Mouse (Mus musculus) v-Abl transformed pro-B cells (cell line): ENCODE measurements around the gene Nxpe2.

ENCODE experiments used
- in situ Hi-C, 2 experiments: fragments of 400-800 bp; cut with MboI; formaldehyde crosslinking; loops; one replicate each; pipeline ENCODE4 v1.15.1; 2025; ENCODE audit not compliant: unreplicated experiment in 2 of 2

Nxpe2 gene

DNA sequence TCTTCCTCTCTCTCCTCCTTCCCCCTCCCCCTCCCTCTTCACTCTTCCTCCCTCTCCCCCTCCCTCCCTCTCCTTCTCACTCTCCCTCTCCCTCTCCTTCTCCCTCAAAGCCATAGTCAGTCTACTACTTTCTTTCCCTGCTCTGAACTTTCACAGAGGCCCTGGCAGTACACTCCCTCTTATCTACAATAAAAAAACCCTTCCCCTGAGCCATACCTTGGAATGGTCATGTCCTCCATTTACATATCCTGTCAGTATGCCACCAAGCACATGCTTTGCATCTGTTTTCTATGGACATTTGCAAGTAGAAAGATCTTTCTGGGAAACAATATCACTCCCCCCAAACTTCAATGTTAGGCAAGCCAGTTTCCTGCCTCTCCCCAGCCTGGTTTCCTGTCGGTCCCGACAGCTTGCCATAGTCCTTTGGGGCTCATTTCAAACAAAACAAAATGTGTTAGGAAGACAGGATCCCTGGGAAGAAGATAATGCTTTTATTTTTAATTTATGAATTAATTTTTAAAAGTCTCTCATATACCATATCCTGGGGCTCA is at the start of gene Nxpe2:
TSS of gene Nxpe2 (minus strand) at position 307 of the 551 bp plus-strand sequence.
- in situ Hi-C loops = no loop called here

DNA sequence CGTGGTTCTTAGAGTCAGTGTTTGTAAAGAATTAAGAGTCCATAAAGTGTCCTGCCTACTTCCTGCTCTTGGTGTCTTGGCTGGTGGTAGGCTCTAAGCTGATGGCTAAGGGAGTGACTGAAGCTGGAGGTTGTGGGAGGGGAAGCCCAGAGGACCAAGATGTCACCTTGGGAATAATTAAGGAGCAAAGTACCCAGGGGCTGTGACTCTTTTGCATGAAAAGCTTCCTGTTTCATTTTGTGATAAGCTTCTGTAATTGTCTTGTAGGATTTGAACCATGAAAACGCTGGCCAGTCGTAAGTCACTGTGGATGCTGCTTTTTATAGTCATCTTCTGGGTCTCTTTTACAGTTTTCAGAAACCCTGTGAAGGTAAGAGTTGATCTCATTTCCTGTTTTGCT is 36.7 kb upstream of the Nxpe2 start:
- in situ Hi-C loops = no loop called here

DNA sequence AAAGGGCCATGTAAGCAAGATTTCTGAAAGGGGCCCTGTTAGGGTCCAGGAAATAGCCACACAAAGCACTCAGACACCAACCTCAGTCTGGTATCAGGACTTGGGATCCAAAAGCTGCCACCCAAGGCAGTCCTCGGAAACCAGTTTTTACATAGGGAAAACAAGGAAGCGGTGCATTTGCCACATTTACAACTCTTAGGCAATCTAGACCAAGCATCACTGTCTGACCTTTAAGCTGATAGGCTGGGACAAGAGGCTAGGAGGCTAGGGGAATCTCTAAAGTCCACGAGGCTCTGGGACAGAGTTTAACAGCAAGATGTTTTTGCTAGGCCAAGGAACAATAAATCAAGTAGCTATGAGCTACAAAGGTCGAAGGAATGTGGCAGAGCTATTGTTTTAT is 35.2 kb upstream of the Nxpe2 start:
- in situ Hi-C loops = no loop called here

DNA sequence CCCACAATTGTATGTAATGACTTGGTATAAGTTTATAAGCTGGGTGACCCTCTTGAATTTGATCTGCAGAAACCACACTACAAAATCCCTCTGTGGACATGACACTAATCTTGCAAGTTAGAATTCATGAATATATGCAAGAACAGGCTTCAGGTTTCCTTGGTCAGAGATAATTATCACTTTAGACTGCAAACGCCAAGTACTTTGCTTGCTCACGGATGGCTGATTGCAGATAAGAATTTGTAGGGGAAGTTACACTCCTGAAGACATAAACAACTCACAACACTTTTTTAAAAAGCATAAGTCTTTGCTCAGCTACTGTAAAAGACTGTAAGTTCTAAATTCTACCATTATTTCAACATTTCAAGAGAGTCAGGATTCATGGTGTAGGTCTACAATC is 21.1 kb upstream of the Nxpe2 start:
- in situ Hi-C loops = no loop called here

DNA sequence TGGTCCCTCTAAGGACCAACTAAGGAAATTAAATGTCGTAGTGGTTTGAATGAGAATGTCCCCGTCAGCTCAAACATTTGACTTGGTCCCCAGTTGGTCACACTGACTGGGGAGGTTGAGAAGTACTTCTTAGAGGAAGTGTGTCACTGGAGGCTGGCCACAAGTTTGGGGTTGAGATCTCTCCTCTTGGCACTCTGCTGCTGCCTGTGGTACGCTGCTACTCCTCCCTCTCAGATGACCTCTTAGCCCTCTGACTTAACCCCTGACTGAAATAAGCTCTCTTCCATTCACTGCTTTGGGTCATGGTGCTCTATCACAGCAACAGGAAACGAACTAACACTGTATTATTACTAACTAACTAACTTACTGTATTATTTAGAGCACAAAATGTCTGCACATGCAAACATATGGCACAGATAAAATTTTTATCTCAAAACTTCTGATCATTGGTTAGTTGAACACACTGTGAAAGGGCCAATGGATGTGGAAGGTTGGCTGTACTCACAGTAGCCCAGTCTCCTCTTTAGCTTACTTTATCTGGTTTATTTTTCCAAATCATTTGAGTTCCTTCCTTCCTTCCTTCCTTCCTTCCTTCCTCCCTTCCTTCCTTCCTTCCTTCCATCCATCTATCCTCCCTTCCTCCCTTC is 20.1 kb upstream of the Nxpe2 start:
- in situ Hi-C loops = no loop called here

DNA sequence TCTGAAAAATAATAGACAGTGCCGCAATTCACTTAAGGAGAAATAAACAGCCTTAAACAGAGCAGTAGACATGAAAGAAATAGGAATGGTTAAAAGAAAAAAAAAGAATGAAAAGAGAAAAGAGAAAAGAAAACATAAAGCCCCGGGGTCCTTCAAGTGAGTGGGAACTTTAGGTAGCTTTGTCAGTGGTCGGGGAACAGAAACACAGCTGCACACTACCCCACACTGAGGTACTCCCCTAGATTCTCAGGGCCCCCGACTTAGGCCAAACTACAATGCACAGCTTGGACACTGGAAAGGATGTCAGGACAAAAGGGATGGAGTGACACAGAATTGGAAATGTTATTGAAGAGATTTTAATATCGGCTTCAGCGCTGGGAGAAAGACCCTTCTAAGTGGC is 9.5 kb upstream of the Nxpe2 start:
- in situ Hi-C loops = no loop called here

DNA sequence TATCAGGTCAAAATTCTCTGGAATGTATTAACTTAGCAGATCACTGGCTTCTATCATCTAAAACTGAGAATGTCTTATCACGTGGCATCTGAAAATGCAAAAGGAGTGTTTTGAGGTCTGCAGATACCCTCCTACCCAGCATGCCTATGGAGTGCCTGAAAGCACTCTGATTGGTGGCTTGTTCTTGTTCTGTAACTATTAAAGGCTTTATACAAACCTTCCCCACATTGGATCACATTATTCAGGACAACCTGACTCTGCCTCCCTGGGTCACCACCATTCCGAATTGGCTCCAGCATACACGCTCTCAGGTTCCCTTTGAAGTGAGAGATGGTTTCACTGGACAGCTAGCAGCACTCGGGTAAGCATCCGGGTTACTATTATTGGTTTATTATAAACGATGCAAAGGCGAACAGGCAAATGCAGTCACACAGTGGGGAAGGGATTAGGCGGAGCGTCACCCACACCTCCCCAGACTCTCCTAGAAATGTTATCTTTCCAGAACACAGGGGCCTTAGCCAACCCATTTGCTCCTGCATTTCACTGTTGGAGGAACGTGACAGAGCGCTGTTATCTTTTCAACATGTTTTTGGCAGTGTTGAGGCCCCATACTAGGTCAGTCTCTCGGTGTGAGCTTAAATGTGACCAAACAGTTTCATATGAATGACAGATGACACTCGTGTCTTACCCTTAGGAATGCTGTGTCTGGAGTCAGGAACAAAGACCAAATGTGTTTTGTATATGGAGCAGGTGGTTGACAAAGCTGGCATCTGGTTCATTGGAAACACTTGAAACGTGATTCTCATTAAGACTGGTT is 8.8 kb upstream of the Nxpe2 start:
- in situ Hi-C loops = no loop called here

DNA sequence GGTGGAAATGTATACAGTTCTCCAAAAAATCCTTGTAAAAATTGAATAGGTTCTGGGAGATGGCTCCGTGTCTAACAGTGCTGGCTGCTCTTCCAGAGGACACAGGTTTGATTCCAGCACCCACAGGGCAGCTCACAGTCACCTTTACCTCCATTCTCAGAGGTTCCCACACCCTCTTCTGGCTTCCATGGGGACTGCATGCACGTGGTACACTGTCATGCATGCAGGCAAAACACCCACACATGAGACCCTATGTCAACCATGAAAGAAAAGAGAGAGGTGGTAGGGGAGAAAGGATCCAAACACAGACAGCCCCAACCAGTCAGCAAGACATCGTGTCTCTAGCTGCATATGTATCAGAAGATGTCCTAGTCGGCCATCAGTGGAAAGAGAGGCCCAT is 7.6 kb upstream of the Nxpe2 start:
- in situ Hi-C loops = no loop called here

DNA sequence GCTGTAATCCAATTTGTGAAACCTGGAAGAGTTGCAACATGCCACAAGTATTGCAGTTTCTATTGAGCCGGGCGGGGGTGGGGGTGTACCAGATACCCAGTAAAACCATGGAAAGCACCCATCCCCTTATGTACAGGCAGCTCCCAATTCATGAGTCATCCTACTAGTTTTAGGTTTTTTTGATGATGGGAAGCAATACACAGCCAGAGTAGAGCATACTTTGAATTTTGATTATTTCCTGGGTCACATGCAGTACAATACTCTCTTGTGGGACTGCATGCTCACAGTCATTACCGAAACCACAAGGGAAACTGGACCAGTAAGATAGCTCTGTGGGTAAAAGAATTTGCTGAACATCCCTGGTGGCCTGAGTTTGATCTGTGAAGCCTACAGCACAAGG is 3.8 kb upstream of the Nxpe2 start:
- in situ Hi-C loops = no loop called here

DNA sequence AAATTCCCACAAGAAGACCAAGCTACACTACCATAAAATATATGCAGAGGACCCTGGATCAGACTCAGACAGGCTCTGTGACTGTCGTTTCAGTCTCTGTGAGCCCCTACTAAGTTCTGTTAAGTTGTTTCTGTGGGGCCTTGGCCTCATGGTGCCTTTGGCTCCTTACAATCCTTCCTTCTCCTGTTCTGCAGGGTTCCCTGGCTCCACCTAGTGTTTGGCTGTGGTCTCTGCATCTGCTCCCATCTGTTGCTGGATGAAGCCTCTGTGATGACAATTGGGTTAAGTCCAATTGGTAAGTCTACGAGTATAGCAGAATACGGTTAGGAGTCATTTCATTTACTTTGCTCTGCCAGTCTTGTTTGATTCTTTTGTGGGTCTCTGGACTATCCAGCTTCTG is 1.5 kb upstream of the Nxpe2 start:
- in situ Hi-C loops = no loop called here

DNA sequence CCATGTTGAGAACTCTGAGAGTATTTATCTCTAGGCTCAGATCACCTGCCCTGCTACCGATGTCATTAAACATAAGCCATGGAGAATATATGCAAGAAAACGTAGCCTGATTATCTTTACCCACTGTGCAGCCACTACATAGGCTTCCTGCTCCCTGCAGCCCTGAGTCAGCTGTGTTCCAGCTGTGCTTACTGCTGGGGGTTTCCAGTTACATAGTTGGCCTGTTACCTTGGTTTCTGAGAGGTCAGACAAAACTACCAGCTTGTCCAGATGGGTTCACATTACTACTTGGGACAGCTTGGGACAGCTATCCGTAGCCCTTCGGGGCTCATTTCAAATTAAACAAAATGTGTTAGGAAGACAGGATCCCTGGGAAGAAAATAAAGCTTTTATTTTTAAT is 868 bp upstream of the Nxpe2 start:
- in situ Hi-C loops = no loop called here

DNA sequence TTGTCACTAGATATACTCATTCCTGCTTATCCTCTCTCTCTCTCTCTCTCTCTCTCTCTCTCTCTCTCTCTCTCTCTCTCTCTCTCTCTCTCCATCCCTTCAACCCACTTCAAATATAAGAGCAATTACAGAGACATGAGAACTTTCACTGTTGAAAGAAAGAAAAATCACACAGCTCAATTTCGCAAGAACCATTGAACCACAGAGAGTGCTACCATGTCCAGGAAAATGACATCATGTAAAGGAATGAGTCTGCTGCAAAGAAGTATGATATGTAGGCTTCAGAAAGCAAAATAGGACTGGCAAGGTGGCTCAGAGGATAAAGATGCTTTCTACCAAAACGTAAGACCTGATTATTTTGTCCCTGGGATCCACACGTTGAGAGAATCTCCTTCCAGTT is 7.4 kb downstream of the Nxpe2 start:
- in situ Hi-C loops = no loop called here

DNA sequence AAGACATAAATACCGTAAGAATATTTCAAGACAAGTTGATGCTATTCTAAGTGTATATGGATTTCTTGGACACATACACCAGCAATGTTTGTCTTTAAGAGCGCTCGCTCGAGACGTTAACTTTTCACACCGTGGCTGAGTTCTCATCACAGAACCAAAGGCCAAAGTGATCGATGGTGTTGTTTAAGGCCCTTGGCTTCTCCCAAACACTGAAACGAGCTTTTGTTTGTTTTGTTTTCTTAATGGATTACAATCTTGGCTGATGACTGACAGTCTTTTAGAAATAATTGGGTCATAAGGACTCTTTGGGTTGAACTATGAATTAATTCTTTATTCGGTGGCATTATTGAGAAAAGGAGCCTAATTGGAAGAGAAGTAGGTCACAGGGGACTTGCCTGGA is 7.8 kb downstream of the Nxpe2 start:
- in situ Hi-C loops = no loop called here

DNA sequence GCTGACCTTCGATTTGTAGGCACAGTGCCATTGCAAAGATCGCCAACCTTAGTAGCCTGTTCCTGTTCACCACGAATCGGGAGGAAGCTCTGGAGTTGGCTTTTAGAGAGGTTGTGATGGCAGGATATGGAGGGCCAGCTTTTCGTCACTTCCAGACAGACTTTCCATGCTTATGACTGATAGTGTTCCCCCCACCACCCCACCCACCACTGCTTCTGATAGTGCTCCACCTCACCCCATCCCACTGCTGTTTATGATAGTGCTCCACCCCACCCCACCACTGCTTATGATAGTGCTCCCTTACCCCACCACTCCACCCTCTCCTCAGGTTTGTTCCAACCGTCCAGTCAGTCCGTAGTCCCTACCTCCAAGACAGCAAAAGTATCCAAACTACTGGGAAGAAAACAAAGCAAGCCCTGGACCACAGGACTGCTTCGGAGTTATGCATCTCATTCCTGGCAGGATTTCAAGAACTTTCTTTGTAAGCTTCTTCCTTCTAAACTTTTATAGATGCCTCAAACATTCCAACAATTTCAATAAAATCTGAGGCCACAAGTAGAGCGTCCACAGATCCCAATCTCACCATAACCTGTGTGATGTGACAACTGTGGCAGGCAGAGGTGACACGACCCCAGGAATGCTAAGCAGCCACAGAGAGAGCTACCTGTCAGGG is 12.4 kb downstream of the Nxpe2 start:
- in situ Hi-C loops = no loop called here

DNA sequence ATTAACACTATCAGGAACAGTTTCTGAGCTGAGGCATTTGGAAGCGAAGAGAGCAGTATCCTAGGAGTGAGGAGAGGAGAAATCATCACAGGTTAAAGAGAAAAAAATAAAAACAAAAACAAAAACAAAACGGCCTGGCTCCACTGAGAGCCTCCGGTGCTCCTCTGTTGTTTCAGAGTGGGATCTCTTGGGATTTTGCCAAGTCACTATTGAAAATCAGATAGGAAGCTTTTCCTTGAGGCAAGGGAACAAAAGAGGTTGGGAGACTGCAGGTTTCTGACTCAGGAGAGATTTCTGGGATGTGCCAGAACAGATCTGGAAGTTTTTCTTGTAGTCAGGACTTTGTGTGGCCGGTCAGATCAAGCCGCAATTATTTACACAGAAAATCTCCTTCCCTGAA is 13.7 kb downstream of the Nxpe2 start:
- in situ Hi-C loops = no loop called here

DNA sequence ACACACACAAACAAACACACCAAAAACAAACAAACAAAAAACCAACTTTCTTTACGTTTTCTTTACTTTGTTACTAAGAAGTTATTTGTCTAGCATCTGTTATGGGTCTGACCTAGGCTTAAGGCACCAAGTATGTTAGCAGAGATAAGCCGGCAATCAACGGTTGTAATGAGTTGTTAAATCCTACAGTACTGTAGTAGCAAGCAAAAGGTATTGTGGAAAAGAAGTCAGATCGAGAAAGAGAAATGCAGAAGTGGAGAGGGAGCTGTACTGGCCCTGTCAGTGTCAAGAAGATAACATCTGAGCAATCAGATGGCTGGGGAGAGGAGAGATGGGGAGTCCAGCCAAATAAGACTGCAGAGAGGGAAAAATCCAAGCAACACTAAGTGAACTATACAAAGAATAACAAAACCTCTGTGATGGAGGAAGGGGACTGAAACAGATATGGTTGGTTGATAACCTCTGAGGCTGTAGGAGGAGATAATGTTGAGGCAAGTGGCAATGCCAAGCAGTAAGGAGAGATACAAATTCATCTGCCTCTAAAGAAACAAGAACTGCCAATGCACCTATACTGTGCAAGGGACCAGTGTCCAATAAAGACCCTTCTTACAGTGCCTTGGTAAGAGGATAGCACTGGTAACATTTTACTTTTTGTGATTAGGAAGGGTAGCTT is 14.3 kb downstream of the Nxpe2 start:
- in situ Hi-C loops = no loop called here

DNA sequence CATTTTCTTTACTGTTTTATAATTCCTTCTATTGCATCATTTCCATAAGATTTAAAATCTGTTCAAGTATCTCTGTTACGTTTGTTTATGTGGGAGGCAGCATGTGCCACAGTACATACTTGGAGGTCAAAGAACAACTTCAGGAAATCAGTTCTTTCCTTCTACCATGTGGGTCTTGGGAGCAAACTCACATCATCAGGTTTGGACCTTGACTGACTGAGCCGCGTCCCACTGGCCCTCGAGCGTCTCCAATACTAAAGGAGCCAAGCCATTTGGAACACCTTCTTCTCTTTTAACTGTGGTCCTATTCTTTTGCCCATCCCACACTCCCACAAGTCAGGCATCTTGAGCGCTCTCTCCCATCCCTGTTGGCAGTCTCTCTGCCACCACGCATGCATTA is 23.7 kb downstream of the Nxpe2 start:
- in situ Hi-C loops = no loop called here

DNA sequence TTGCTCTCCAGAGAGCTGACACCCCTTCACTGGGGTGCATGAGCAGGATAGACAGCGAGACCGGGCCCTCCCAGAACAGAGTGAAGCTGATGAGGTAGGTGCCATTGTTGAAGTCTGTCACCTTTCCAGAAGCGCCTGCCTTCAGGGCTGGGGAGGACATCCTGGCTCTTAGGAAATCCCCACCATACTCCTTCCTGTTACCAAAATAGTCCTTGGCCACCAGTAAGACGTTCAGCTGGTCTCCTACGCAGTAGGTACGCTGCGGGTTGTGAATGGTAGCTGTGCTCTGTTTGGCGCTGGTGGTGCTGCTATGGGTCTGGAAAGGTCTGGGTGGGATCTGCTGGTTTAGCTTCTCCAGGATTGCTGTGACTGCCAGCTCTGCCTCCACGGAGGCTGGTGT is 26.9 kb downstream of the Nxpe2 start:
- in situ Hi-C loops = no loop called here

DNA sequence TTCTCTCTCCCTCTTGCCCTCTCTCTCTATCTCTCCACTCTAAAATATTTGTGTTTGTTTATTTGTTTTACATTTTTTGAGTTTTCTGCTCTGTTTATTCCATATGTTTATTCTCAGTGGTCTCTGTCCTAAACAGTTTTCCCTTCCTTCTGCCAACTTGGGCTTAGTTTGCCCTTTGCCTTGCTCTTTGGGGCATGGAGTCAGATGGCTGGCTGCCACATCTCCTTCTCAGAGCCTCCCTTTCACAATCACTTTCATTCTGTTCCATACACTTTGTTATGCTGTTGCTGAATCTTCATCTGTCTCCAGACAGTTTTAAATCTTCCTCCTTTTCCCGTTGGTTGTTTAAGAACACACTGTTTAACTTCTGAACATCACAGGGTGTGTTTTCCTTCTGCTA is 37.4 kb downstream of the Nxpe2 start:
- in situ Hi-C loops = no loop called here

DNA sequence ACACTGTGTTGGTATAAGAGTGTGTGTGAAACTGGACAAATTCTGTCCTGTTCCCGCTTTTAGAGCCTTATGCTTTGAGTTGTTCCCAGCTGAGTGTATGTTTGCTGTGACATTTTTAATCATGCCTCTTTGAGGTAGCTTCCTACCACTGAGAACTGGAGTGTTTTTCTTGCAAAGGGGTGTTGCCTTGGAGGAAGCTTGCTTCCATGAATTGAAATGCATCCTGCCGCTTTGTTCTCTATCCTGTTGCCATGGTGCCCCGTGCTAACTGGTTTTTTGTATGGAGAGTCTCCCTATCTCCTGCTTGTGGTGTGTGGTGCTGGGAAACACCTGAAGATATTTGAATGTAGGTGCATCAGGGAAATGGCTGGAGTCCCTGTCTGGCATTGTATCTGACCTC is 39.1 kb downstream of the Nxpe2 start:
- in situ Hi-C loops = no loop called here

DNA sequence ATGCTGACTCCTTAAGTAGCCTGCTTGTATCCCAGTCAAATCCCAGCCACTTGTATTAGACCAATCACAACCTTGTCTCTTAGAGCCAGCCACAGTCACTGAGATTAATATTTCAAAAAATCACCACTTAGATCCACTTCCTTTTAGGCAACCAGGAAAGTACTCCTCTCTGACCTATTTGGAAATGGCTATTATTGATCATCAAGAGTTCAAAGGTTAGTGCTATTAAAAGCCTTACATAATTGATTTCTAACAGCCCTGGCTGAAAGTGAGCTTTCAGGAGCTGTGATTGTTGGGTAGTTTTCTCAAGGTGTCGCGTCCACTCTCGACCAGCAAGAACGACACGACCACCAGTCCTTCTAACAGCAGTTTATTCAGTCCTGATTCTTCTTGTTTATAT is 42.0 kb downstream of the Nxpe2 start:
- in situ Hi-C loops = no loop called here
